Comparison of ENCODE assay signal across 27 mouse cellular contexts in the genomic region with DNA sequence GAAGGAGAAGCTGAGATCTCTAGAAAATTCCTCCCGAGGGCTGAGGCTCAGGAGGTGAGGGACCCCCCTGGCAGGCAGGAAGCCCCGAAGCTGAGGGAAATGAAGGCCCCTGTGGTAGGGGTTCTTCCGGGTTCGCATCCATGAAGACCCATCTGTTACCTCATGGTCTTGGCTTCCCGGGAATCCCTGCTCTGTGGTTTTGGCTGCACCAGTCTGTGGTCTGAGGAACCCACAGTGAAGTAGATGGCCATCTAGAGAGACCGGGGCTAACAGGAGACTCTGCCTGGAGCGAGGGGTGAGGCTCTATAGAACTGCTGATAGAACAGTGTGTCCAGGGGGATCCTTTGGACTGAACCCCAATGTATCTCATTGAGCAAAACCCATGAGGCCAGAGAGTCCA. TPM values are rescaled to one million over a fixed set of nuclear protein-coding genes. Genes with fewer than 3 reads are reported as not detected.
DNase-seq lines count a peak whose midpoint lies in the region; ATAC-seq and TF ChIP-seq lines count a peak whose summit lies in the region.
"Had no signal": no experiment of that assay in that cellular context is flagged by ENCODE, and none has a peak within 500 bp of the region (broad histone marks: within the 10 kb centered on the region; RNA-seq: fewer than 3 reads in every experiment).

No protein-coding gene starts in this region.

- H3K9ac ChIP-seq in embryonic facial prominence, embryonic 14.5 days (ENCODE audit: low read depth, low read length), result no peak overlapping the region
- 0 out of 2 replicates have a peak overlapping the region, but pooled peaks have one; percentile 39 for H3K9ac ChIP-seq in limb, embryonic 13.5 days
- H3K9ac ChIP-seq: forebrain, postnatal 0 days; heart, embryonic 13.5 days; hindbrain, embryonic 15.5 days; intestine, embryonic 15.5 days had no signal

- CTCF ChIA-PET in Patski (lab: Charles Lee), result interaction anchor here (1.4 kb wide), 1 partner anchor 83 kb away, joined by 3 read pairs; no protein-coding TSS in a partner anchor

- H3K4me2 ChIP-seq in embryonic facial prominence, embryonic 14.5 days (ENCODE audit: low read depth, low read length), result no peak overlapping the region
- H3K4me2 ChIP-seq in limb, embryonic 13.5 days (replicated peaks), result no peak overlapping the region
- H3K4me2 ChIP-seq: embryonic facial prominence, embryonic 13.5 days; heart, embryonic 13.5 days; hindbrain, embryonic 15.5 days; intestine, embryonic 15.5 days had no signal

- peaks cover 3% of the 10 kb centered on the region; the same call in 1 of the 2 replicates for H3K4me1 ChIP-seq in embryonic facial prominence, embryonic 14.5 days (ENCODE audit: control insufficient read depth, insufficient read depth, low read length)
- peaks cover 11% of the 10 kb centered on the region for H3K4me1 ChIP-seq in embryonic facial prominence, embryonic 10.5 days
- H3K4me1 ChIP-seq in limb, embryonic 13.5 days, result peaks cover 6% of the 10 kb centered on the region
- peaks cover 15% of the 10 kb centered on the region for H3K4me1 ChIP-seq in limb, embryonic 10.5 days
- H3K4me1 ChIP-seq: intestine, embryonic 15.5 days had no signal

- no peaks in the 10 kb centered on the region for H3K9me3 ChIP-seq in embryonic facial prominence, embryonic 14.5 days (ENCODE audit: control insufficient read depth, low read length)
- H3K9me3 ChIP-seq in embryonic facial prominence, embryonic 10.5 days, result no peaks in the 10 kb centered on the region
- 0 out of 2 replicates have a peak, but pooled peaks cover 5% of the 10 kb centered on the region for H3K9me3 ChIP-seq in limb, embryonic 13.5 days
- H3K9me3 ChIP-seq in limb, embryonic 10.5 days (replicated peaks), result no peaks in the 10 kb centered on the region
- H3K9me3 ChIP-seq: embryonic facial prominence, embryonic 13.5 days; heart, embryonic 13.5 days; hindbrain, embryonic 15.5 days; intestine, embryonic 15.5 days had no signal

- 56% methylated on average over 7 of the region's 7 CpGs for WGBS in embryonic facial prominence, embryonic 14.5 days
- 79% methylated on average over 7 of the region's 7 CpGs for WGBS in embryonic facial prominence, embryonic 10.5 days
- 73% methylated on average over 7 of the region's 7 CpGs for WGBS in limb, embryonic 13.5 days
- WGBS in limb, embryonic 10.5 days, result 78% methylated on average over 7 of the region's 7 CpGs

- ATAC-seq in embryonic facial prominence, embryonic 14.5 days (ENCODE audit: low read depth), result no peak
- ATAC-seq in limb, embryonic 13.5 days (ENCODE audit: low FRiP score, low read depth), result no peak
- ATAC-seq in Patski, result peak; percentile 33
- ATAC-seq: CD4-positive, CD25-positive, alpha-beta regulatory T cell, adult 4 months; forebrain, embryonic 14.5 days; forebrain, postnatal 0 days; intestine, embryonic 15.5 days had no signal

- TF ChIP-seq CTCF in Patski (IDR thresholded peaks at IDR 0.05), result no peak

- no peak overlapping the region for H3K4me3 ChIP-seq in embryonic facial prominence, embryonic 14.5 days (ENCODE audit: low read depth, low read length)
- no peak overlapping the region for H3K4me3 ChIP-seq in embryonic facial prominence, embryonic 10.5 days
- no peak overlapping the region for H3K4me3 ChIP-seq in limb, embryonic 13.5 days
- no peak overlapping the region for H3K4me3 ChIP-seq in limb, embryonic 10.5 days
- H3K4me3 ChIP-seq: embryonic facial prominence, embryonic 13.5 days; gastrocnemius, adult 2 months; heart, embryonic 13.5 days; hindbrain, embryonic 15.5 days; intestine, embryonic 15.5 days had no signal

- in situ Hi-C loops in Patski (cut with MboI; ENCODE audit: low pct_unique_long_range_greater_than_20kb), result no loop called here

- H3K36me3 ChIP-seq in embryonic facial prominence, embryonic 14.5 days (ENCODE audit: control insufficient read depth, insufficient read depth, low read length), result no peaks in the 10 kb centered on the region
- no peaks in the 10 kb centered on the region for H3K36me3 ChIP-seq in embryonic facial prominence, embryonic 10.5 days (replicated peaks)
- H3K36me3 ChIP-seq in limb, embryonic 13.5 days, result no peaks in the 10 kb centered on the region
- no peaks in the 10 kb centered on the region for H3K36me3 ChIP-seq in limb, embryonic 10.5 days
- H3K36me3 ChIP-seq: embryonic facial prominence, embryonic 13.5 days; heart, embryonic 13.5 days; hindbrain, embryonic 15.5 days; intestine, embryonic 15.5 days had no signal

- H3K27ac ChIP-seq in embryonic facial prominence, embryonic 14.5 days (replicated peaks; ENCODE audit: low read depth, low read length), result no peak overlapping the region
- H3K27ac ChIP-seq in embryonic facial prominence, embryonic 10.5 days (replicated peaks), result no peak overlapping the region
- H3K27ac ChIP-seq in limb, embryonic 13.5 days, result no peak overlapping the region
- no peak overlapping the region for H3K27ac ChIP-seq in limb, embryonic 10.5 days
- H3K27ac ChIP-seq: embryonic facial prominence, embryonic 13.5 days; gastrocnemius, adult 2 months; heart, embryonic 13.5 days; hindbrain, embryonic 15.5 days; intestine, embryonic 15.5 days had no signal

- DNase-seq in embryonic facial prominence, embryonic 14.5 days (ENCODE audit: low spot score), result peak; percentile 14
- no peak for DNase-seq in embryonic facial prominence, embryonic 10.5 days (ENCODE audit: low spot score)
- DNase-seq in limb, embryonic 10.5 days (ENCODE audit: low spot score), result no peak
- DNase-seq in Patski (ENCODE audit: low read depth, low spot score), result no peak
- no peak for DNase-seq in urinary bladder, postnatal 36 days (ENCODE audit: low spot score in 2 of 2)
- no peak for DNase-seq in thymus, adult 18-20 months
- DNase-seq: adrenal gland, adult 2 months; adrenal gland, postnatal 14 days; cerebellum, adult 11 months; cerebellum, adult 2 months; cerebellum, adult 9-11 months; cerebellum, postnatal 25 days; forebrain, postnatal 0 days; gastrocnemius, adult 2 months; gastrocnemius, postnatal 14 days; heart, adult 18-20 months; heart, postnatal 14 days; heart, postnatal 4 days had no signal

- POLR2A ChIA-PET in Patski (lab: Charles Lee), result interaction anchor here (0.6 to 1.1 kb wide), 3 partner anchors 10 to 1873 kb away, joined by 3 to 5 read pairs (median 3); no protein-coding TSS in a partner anchor

- H3K27me3 ChIP-seq in embryonic facial prominence, embryonic 14.5 days (replicated peaks; ENCODE audit: control insufficient read depth, insufficient read depth, low read length), result peaks cover 12% of the 10 kb centered on the region
- peaks cover 45% of the 10 kb centered on the region for H3K27me3 ChIP-seq in embryonic facial prominence, embryonic 10.5 days (replicated peaks; ENCODE audit: low read depth, poor library complexity, severe bottlenecking)
- H3K27me3 ChIP-seq in limb, embryonic 13.5 days, result peaks cover 48% of the 10 kb centered on the region
- peaks cover 75% of the 10 kb centered on the region for H3K27me3 ChIP-seq in limb, embryonic 10.5 days (ENCODE audit: low read depth, poor library complexity, severe bottlenecking)
- H3K27me3 ChIP-seq in Patski, result no peaks in the 10 kb centered on the region
- H3K27me3 ChIP-seq: hindbrain, embryonic 15.5 days had no signal

RNA-seq across cellular contexts. Expression of a gene that starts 27.9 kb away (rescaled TPM):
- polyA plus RNA-seq in embryonic facial prominence, embryonic 14.5 days (2014; fragmentation: Nextera tagmentation; extraction: Ambion mirVana), result 93.7 and 112 TPM in 2 replicates
- polyA plus RNA-seq in embryonic facial prominence, embryonic 10.5 days (2016; fragmentation: Nextera tagmentation; extraction: Ambion mirVana), result 225 and 235 TPM in 2 replicates
- polyA plus RNA-seq in limb, embryonic 13.5 days (2015; fragmentation: Nextera tagmentation; extraction: Ambion mirVana), result 153 and 157 TPM in 2 replicates
- polyA plus RNA-seq in limb, embryonic 10.5 days (2016; fragmentation: Nextera tagmentation; extraction: Ambion mirVana), result 260 and 283 TPM in 2 replicates
- polyA plus RNA-seq in Patski (2021), result 96.9 TPM

RNA-seq across cellular contexts. Expression of a gene that starts 33.3 kb away (rescaled TPM):
- polyA plus RNA-seq in embryonic facial prominence, embryonic 14.5 days (2014; fragmentation: Nextera tagmentation; extraction: Ambion mirVana), result not detected in 2 replicates
- polyA plus RNA-seq in embryonic facial prominence, embryonic 10.5 days (2016; fragmentation: Nextera tagmentation; extraction: Ambion mirVana), result 0.17 and 0.58 TPM in 2 replicates
- polyA plus RNA-seq in limb, embryonic 13.5 days (2015; fragmentation: Nextera tagmentation; extraction: Ambion mirVana), result not detected in 2 replicates
- polyA plus RNA-seq in limb, embryonic 10.5 days (2016; fragmentation: Nextera tagmentation; extraction: Ambion mirVana), result not detected in 2 replicates
- not detected for polyA plus RNA-seq in Patski (2021)
- polyA plus RNA-seq: adrenal gland, adult 2 months; C2C12; CD4-positive, CD25-positive, alpha-beta regulatory T cell, adult 4 months; embryonic facial prominence, embryonic 13.5 days; heart, embryonic 13.5 days; heart, embryonic 16.5 days had no signal

RNA-seq across cellular contexts. Expression of a gene that starts 54.7 kb away (rescaled TPM):
- polyA plus RNA-seq in embryonic facial prominence, embryonic 14.5 days (2014; fragmentation: Nextera tagmentation; extraction: Ambion mirVana), result 751 and 879 TPM in 2 replicates
- 615 and 629 TPM in 2 replicates for polyA plus RNA-seq in embryonic facial prominence, embryonic 10.5 days (2016; fragmentation: Nextera tagmentation; extraction: Ambion mirVana)
- polyA plus RNA-seq in limb, embryonic 13.5 days (2015; fragmentation: Nextera tagmentation; extraction: Ambion mirVana), result 443 and 459 TPM in 2 replicates
- 651 and 677 TPM in 2 replicates for polyA plus RNA-seq in limb, embryonic 10.5 days (2016; fragmentation: Nextera tagmentation; extraction: Ambion mirVana)
- 535 TPM for polyA plus RNA-seq in Patski (2021)
